Mouse (Mus musculus): ENCODE measurements around the gene Spn.
"Not testable (repeated sequence)": the region's sequence is repeated elsewhere in the genome, so short reads cannot be mapped to it uniquely, and the experiment has no call there.

Gene Spn

GRCm38 (mm10) chr7:127103960-127104359 lies 33.7 kb downstream of the Spn start:
- peak; percentile 32 for DNase-seq

- no peak for DNase-seq
Observed at GRCm38 (mm10) chr7:127102148-127102547, 35.5 kb downstream of the Spn start.

GRCm38 (mm10) chr7:127101451-127102016 lies 36.1 kb downstream of the Spn start:
- no peak for DNase-seq

- DNase-seq: no peak
Observed at GRCm38 (mm10) chr7:127099528-127099927, 38.1 kb downstream of the Spn start.

GRCm38 (mm10) chr7:127098950-127099349 lies 38.7 kb downstream of the Spn start:
- DNase-seq: no peak

GRCm38 (mm10) chr7:127098521-127098920 lies 39.1 kb downstream of the Spn start:
- no peak for DNase-seq

GRCm38 (mm10) chr7:127096456-127096855 lies 41.2 kb downstream of the Spn start:
- DNase-seq: no peak

GRCm38 (mm10) chr7:127093914-127094313 lies 43.7 kb downstream of the Spn start:
- DNase-seq: no peak

GRCm38 (mm10) chr7:127091114-127091896 lies 46.3 kb downstream of the Spn start, which contains the start of gene AI467606:
Gene AI467606, plus strand, starts transcription at chr7:127091359.
- DNase-seq: no peak

GRCm38 (mm10) chr7:127090154-127091113 lies 47.2 kb downstream of the Spn start:
- DNase-seq: no peak

GRCm38 (mm10) chr7:127088901-127089845 lies 48.5 kb downstream of the Spn start:
- no peak for DNase-seq

GRCm38 (mm10) chr7:127088083-127088482 lies 49.5 kb downstream of the Spn start:
- DNase-seq: no peak

GRCm38 (mm10) chr7:127087278-127088010 lies 50.2 kb downstream of the Spn start, which contains the start of gene Zg16:
Gene Zg16, minus strand, starts transcription at chr7:127087328.
- DNase-seq: not testable (repeated sequence)

GRCm38 (mm10) chr7:127085751-127086150 lies 51.9 kb downstream of the Spn start:
- not testable (repeated sequence) for DNase-seq

- no peak for DNase-seq
Observed at GRCm38 (mm10) chr7:127084794-127085193, 52.8 kb downstream of the Spn start.

GRCm38 (mm10) chr7:127083689-127084088 lies 53.9 kb downstream of the Spn start:
- DNase-seq: no peak

GRCm38 (mm10) chr7:127082995-127083394 lies 54.6 kb downstream of the Spn start:
- no peak for DNase-seq

GRCm38 (mm10) chr7:127082271-127082670 lies 55.4 kb downstream of the Spn start:
- no peak for DNase-seq

Measured in cerebellum, adult 9-10 months (tissue).